Mouse (Mus musculus): ENCODE data around the gene Abcf1.
A peak's percentile ranks its signal among the peaks of the same experiment; 100 is the strongest.
"Not testable (repeated sequence)": the region's sequence is repeated elsewhere in the genome, so short reads cannot be mapped to it uniquely, and the experiment has no call there.

Abcf1 gene

GRCm38 (mm10) chr17:35969418-35970389, at the start of gene Abcf1:
Gene Abcf1 (minus strand): TSS chr17:35969761.
- peak; percentile 100 for DNase-seq

- no peak for DNase-seq
Measured at GRCm38 (mm10) chr17:36018979-36019378, 49.4 kb upstream of the Abcf1 start.

GRCm38 (mm10) chr17:36017046-36017445, 47.5 kb upstream of the Abcf1 start:
- no peak for DNase-seq

GRCm38 (mm10) chr17:36014977-36015376, 45.4 kb upstream of the Abcf1 start:
- DNase-seq, result no peak

GRCm38 (mm10) chr17:36004409-36004808, 34.8 kb upstream of the Abcf1 start:
- DNase-seq, result not testable (repeated sequence)

- no peak for DNase-seq
Measured at GRCm38 (mm10) chr17:36003331-36003730, 33.8 kb upstream of the Abcf1 start.

- no peak for DNase-seq
Measured at GRCm38 (mm10) chr17:36001966-36002365, 32.4 kb upstream of the Abcf1 start.

- DNase-seq, result peak; percentile 55
Measured at GRCm38 (mm10) chr17:36001121-36001897, 31.7 kb upstream of the Abcf1 start.

GRCm38 (mm10) chr17:36000349-36000748, 30.8 kb upstream of the Abcf1 start:
- no peak for DNase-seq

GRCm38 (mm10) chr17:35999356-35999755, 29.8 kb upstream of the Abcf1 start:
- peak; percentile 71 for DNase-seq

- peak; percentile 52 for DNase-seq
Measured at GRCm38 (mm10) chr17:35998545-35999305, 29.2 kb upstream of the Abcf1 start.

GRCm38 (mm10) chr17:35997713-35998510, 28.4 kb upstream of the Abcf1 start:
- DNase-seq, result peak; percentile 68

- DNase-seq, result peak; percentile 98
Measured at GRCm38 (mm10) chr17:35996949-35997348, 27.4 kb upstream of the Abcf1 start.

GRCm38 (mm10) chr17:35994879-35995240, 25.3 kb upstream of the Abcf1 start:
- peak; percentile 35 for DNase-seq

GRCm38 (mm10) chr17:35994175-35994878, 24.8 kb upstream of the Abcf1 start:
- DNase-seq, result peak; percentile 74

- DNase-seq, result peak; percentile 93
Measured at GRCm38 (mm10) chr17:35993675-35994074, 24.1 kb upstream of the Abcf1 start.

GRCm38 (mm10) chr17:35991781-35992180, 22.2 kb upstream of the Abcf1 start:
- DNase-seq, result no peak

GRCm38 (mm10) chr17:35981776-35982175, 12.2 kb upstream of the Abcf1 start:
- DNase-seq, result no peak

- DNase-seq, result no peak
Measured at GRCm38 (mm10) chr17:35980363-35980754, 10.8 kb upstream of the Abcf1 start.

GRCm38 (mm10) chr17:35979401-35980362, 10.1 kb upstream of the Abcf1 start, which contains the start of the genes Gnl1 and Prr3:
Gene Gnl1 (plus strand): TSS chr17:35979851.
Gene Prr3 (minus strand): TSS chr17:35980236.
- DNase-seq, result peak; percentile 93

Data from thymus, postnatal 4 days (tissue).